Mouse (Mus musculus) layer of hippocampus, adult 6 months (tissue): Measurements from ENCODE around the gene Inpp5f. TPM values are rescaled to one million over a fixed set of nuclear protein-coding genes. Genes with fewer than 3 reads are reported as not detected.

ENCODE experiments used
- long read RNA-seq, 2 experiments: library from polyadenylated mRNA; unstranded; transcript quantifications; one replicate each; pipeline ENCODE4 v2.0.0; 2019 to 2020
- polyA plus RNA-seq: library from polyadenylated mRNA; unstranded; fragments of <200 nt; fragmentation: Nextera tagmentation; gene quantifications from 2 replicates; pipeline ENCODE4 v1.2.3, GENCODE M21; 2021

The Inpp5f gene
- 40.3 and 73.8 TPM in 2 replicates for polyA plus RNA-seq
- long read RNA-seq, experiment 1, full-length matches to known transcripts, result 38 of 122 reads
- long read RNA-seq, experiment 1, partial matches to known transcripts, result 30 of 122 reads
- long read RNA-seq, experiment 1, other reads (novel, unspliced or antisense), result 54 of 122 reads
- long read RNA-seq, experiment 2, full-length matches to known transcripts, result 155 of 234 reads
- long read RNA-seq, experiment 2, partial matches to known transcripts, result 21 of 234 reads
- long read RNA-seq, experiment 2, other reads (novel, unspliced or antisense), result 58 of 234 reads

DNA sequence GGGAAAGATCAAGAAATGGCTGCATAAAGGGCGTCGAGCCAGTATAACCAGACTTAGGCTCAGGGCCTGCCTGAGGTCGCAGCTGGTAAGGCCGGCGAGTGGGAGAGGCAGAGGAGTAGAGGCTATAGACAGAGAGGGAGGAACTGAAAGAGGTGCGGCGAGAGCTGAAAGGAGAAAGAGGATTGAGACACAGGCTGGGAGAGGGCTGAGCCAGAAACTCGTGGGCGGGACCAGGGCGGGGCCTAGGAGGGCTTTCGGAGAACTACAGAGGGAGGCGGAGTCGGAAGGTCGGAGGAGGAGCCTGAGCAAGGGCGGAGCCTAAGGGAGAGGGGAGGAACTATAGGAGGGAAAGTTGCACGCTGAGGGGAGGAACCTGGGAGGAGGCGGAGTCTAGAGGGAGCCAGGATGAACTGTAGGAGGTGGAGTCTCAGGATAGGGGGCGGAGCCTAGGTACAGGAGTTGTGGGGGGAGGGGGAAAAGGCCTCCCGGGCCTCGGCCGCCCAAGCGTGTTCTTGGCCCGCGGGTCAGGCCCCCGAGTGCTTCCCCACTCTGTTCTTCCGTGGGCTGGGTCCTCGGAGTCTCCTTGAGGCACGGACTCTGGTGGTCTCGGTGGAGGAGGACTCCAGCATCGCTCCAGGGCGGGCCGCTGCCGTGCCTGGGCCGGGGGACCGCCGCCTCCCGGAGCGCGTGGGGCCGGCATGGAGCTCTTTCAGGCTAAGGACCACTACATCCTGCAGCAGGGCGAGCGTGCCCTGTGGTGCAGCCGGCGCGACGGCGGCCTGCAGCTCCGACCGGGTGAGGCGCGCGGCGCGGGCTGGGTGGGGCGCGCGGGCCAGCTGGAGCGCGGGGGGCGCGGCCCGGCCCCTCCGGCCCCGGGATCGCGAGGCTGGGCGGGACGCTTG lies at the start of gene Inpp5f:
Inpp5f (plus strand) TSS at position 432 of the 902 bp plus-strand sequence.

DNA sequence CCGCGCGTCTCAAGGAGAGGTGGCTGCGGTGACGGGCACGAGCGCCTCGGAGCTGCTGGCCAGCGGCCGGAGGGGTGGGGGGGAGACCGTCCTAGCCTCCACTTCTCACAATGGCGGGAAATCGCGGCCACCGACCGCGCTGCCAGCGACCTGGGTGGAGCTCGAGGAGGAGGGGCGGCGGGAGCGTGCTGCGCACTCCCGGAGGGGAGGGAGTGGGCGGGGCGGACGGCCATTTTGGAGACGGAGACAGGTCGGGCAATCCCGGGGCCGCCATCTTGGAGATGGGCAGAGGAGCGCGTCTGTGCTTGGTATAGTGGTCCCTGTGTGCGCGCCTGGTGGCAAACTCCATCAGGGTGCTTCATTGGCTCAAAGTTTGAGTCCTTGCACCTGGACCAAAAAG lies 129.2 kb downstream of the Inpp5f start, which contains the start of gene Mcmbp:
Mcmbp (minus strand) TSS at position 162 of the 400 bp plus-strand sequence.

DNA sequence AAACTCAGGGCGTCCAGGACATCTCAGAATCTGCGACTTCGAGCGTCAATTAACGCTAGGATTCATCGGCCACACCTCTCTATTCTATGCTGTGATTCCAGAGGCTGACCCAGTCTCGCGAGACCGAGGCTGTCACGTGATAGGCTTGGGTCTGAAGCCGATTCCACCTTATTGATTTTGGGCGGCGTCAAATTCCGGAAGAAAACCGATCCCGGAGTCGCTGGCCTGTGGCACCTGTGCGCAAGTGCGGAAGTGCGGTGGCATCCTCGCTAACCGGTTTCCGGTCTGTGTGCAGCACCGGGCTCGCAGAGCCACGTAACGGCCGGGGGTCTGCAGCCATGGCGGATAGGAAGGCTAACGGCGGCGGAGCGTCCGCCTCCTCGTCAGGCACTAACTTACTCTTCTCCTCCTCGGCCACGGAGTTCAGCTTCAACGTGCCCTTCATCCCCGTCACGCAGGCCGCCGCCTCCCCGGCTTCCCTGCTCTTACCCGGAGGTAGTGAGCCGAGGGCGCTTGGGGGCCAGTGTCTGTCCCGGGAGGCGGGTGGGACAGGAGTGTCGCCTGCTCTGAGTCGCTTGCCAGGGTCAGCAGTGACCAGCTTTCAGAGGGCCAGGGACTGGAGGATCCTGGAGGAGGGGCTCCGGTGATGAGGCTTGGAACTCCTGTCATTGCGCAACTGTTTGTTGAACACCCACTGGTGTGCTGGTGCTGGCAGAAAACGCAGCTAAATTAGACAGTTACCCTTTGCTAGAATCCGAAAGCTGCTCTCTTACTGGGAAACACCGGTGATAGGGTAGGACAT lies 133.8 kb downstream of the Inpp5f start, which contains the start of gene Sec23ip:
Sec23ip (plus strand) TSS at position 260 of the 802 bp plus-strand sequence.

Other genes starting within 250 kb of the Inpp5f start
- 127 and 136 TPM in 2 replicates for gene Rgs10, start 192.6 kb upstream of the Inpp5f start, polyA plus RNA-seq
- gene Tial1, start 149.6 kb upstream of the Inpp5f start, polyA plus RNA-seq, result 8.4 and 10.4 TPM in 2 replicates
- gene Bag3, start 87.7 kb upstream of the Inpp5f start, polyA plus RNA-seq, result 4.7 and 5.3 TPM in 2 replicates
- 16.0 and 24.5 TPM in 2 replicates for gene Mcmbp, start 129.2 kb downstream of the Inpp5f start, polyA plus RNA-seq
- 14.9 and 18.7 TPM in 2 replicates for gene Sec23ip, start 133.6 kb downstream of the Inpp5f start, polyA plus RNA-seq